Mouse (Mus musculus) right cerebral cortex, postnatal 10 days (tissue): ENCODE measurements around the gene Iqsec2.
"Not testable (repeated sequence)": the region's sequence is repeated elsewhere in the genome, so short reads cannot be mapped to it uniquely, and the experiment has no call there.

Experiments
- DNase-seq, 2 experiments: peaks; one replicate each; pipeline ENCODE4 v3.0.0; 2021; ENCODE audit warnings: low spot score in 2 of 2

Gene Iqsec2

DNA sequence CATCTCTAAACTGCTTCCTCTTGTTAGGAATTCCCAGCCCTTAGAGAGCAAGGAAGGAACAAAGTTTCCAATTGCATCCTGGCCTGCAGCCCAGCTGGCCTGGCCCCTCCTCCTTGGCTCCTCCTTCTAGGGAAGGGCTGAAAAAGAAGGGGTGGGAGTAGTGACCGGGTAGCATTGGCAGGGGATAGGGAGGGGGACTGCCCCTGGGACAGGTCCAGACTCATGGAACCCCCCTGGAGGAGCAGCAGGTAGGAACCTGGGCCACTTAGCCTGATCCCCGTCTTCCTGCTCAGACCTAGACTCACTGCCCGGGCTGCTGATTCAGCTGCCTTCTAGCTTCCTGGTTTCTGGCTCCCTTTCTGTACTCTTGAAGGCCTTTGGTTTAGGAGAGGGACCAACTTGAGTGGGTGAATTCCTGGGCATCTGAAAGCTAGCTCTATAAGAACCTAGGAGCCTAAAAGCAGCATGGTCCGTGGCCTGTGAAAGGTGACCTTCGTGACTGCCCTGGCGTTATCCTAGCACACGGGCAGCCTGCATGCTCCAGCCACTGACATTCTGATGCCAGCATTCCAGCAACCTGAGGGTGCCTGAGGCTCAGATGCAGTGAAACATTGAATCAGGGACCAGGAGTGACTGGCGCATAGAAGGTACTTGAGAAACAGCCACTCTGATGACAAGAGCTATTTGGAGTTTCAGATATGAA, 34.9 kb downstream of the Iqsec2 start:
- peak in 1 of 2 experiments; percentile 52 for DNase-seq

DNA sequence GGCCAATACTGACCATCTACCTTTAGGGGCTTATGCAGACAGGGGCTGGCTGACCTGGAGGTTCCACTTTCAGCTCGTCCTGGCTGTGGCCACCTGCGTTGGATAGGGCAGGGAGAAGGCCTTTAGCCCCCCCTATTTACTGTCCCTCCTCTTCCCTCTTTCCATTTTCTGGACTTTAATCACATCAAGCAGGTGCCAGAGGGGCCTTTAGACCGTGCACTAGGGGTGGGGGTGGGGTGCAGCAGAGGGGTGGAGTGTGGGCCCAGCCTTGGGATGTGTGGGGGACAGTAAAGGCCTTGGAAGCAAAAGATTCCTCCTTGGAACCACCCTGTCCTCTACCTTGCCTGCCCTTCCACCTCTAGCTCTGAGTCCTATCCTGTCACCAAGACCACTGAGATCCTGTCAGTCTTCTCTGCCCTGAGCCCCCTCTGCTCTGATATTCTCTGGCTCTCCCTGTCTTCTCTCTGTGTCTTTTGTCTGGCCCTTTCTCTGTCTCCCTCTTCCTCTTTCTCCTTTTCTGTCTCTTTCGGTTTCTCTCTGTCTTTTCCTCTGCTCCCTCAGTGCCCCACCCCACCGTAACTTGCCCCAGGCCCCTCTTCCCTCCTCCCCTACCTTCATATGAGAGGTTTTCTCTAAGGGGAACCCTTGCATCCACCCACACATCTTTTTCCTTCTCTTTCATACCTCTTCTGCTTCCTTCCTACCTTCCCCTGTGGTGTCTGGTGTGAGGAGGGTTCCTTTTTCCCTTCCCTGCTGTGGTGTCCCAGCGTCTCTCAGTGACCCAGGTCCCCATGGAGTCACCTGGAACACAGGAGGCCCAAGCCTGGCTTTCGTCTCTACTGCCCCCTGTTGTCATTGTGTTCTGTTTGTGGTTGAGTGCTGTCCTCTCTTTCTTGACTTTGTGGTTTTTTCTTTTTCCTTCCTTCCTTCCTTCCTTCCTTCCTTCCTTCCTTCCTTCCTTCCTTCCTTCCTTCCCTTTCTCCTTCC, 35.9 kb downstream of the Iqsec2 start:
- no peak for DNase-seq

DNA sequence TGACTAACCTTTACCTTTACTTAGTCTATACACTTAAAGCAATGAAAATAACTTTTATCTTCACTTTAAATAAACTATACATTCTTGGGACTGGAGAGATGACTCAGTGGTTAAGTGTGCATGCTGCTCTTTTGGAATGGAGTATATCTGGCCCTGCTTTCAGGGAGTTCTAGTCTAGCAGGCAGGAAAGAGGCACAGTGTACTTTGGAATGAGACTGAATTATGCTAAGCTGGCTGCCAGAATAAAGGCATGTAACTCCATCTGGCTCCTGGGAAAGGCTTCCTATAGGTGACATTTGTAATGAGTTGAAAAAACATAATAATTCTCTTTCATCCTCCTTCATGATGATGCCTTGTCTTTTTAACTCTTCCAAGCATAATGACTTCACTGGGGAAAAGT, 43.1 kb downstream of the Iqsec2 start:
- DNase-seq: no peak

DNA sequence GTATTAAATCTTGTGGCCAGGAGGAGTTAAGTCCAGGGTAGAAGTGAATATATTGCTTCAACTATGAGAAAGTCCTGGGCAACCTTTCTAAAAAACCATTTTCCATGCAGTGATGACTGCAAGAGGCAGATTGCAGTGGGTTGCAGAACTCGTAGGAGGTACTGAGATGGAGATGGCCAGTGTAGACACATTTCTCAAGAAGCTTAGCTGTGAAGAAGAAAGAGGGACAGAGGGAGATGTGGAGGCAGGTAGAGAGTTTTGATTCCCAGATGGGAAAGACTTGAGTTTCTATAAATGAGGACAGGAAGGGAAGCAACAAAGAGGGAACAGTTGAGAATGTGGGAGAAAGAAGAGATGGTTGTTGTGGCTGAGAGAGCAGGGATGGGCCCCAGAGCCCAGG, 47.2 kb downstream of the Iqsec2 start:
- DNase-seq: no peak

DNA sequence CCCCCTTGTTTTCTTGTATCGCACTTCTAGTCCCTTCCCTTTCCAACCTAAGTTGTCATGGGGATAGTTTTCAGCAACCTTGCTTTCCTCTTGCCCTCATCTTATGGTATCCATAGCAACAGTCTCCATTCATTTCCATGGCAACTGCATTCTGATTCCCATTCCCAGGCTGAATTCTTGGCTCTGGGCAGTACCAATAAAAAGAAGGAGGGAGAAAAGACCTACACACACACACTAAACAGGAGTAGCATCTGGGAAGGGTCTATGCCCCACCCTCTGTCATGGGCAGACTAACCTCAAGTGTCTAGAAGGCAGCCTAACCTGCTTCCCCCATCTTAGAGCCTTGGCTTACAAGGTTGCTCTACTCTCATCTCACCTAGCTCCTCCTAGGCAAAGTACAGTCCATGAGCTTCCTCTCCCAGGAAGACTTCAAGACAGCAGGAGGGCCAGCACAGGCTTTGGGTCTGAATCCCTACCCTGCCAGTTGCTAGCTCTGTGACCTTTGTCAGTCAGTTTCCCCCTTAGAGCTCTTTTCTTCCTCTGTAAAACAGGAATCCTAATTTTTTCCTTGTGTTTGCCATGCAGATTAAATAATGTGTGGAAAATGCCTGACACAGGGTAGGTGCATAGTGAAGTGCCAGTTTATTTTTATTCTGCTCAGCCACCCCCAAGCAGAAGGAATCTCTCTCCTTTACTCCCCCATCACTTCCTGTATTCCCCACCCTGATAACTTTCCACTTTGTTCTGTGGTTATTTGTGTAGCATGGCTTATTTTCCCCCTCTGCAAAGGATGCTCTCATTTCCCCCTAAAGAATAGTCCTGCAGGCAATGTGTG, 54.0 kb downstream of the Iqsec2 start:
- peak in 1 of 2 experiments; percentile 47 for DNase-seq

DNA sequence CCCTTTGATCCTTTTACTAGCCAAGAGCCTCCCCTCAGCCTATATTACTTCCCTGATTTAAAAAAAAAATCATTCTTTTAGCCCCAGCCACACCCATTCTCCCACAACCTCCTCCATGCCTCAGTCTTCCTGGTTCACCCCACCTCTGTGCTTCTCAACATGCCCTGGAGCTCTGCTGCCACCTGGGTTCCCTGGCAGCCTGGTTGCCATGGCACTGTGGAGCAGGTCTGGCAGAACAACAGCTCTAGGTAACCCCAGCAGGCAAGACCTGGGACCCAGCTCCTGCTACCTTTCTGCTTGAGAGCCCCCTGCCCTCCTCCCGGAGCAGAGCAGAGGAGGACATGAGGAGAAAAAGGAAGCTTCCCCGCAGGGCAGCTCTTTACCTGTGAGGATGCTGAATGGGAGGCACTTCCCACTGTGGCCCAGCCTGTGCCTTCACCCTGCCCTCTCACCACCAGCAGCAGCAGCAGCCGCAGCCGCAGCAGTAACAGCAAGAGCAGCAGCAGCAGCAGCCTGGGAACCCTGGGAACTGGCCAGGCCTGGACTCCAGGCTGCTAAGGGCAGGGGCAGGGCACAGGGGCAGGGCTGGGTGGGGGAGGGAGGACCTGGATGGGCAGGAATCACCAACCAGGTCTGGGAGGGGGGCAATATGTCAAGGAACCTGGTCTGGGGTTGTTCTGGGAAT, 57.8 kb downstream of the Iqsec2 start:
- no peak for DNase-seq

DNA sequence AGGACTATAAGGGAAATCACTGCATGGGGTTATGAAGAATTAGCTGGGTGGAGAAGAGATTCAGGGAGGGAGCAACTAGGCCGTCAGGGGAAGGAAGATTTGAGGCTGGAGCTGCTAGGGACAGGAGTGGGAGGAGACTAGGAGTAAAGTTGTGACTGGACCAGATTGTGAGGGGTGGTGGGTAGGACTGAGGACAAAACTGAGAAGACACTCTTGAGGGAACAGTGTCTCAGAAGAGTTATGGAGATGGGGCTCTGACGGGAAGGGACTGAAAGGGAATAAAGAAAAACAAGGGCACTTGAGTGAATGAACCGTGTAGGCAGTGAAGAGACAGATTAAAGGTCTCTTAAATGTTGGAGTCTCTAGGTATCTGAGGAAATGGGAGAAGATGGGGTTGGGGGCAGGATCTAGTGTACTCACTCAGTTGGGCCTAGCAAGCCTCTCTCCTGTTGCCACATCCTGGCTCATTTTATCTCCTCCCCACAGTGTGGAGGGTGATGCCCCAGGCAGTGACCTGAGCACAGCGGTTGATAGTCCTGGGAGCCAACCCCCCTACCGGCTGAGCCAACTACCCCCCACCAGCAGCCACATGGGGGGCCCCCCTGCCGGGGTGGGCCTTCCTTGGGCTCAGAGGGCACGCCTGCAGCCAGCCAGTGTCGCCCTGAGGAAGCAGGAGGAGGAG, 58.5 kb downstream of the Iqsec2 start:
- no peak for DNase-seq

DNA sequence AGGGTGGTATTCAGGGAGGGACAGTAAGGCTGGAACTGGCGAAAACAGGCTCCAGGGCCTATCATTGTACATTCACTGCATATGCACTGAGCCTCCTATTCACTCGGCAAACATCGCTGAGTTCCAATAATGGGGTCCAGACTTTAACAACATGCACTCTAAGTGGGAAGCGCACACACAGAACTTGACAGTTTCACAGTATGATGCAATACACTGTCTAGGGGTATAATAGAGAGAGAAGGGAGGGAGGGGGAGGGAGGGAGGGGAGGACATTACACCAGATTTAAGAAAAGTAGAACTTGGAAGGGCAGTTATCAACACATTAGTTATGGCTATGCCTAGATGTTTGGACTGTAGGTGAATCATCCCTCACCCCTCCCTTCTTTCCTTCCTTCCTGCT, 59.2 kb downstream of the Iqsec2 start:
- no peak for DNase-seq

DNA sequence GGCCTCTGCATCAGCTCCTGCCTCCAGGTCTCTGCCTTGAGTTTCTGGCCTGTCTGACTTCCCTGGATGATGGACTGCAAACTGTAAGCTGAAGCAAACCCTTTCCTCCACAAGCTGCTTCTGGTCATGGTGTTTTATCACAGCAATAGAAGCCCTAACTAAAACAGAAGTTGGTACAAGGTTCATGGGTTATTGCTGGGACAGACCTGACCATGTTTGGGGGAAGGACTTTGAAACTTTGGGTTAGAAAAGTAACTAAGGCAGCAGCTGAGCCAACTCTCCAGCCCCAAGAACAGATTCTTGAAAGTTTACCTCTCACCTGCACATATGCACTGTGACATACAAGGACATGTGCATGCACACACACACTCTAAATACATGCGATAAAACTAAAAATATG, 61.4 kb downstream of the Iqsec2 start:
- DNase-seq: no peak

DNA sequence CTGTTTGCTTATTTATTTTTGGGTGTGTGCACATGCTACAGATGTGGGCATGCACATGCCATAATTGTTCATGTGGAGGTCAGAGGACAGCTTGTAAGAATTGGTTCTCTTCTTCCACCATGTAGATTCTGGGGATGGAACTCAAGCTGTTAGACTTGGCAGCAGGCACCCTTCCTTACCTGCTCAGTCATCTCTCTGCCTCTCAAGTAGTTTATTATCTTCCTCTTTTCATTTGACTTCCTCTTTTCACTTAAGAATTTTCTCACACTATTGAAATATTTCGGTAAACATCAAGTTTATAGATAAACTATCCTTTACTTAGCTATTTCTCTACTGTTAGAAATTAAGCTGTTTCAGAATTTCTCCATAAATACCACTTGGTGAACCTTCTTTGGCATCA, 70.6 kb downstream of the Iqsec2 start:
- no peak for DNase-seq

DNA sequence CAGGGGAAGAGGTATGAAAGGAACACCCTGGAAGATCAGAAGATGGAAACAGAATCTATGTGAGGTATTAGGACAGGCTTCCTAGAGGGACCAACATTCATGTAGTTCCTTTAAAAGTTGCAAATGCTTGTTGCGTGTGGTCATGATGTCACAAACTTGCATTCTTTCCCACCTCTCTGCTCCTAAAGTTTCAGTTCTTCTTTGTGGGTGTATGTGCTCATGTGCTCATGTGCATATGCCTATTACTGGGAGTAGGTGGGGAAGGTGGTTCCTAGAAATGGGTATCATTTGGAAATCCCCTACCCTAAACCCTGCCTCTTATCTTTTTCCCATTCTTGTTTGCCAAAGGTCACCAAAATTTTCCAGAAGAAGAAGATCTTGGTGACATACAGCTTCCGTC, 74.5 kb downstream of the Iqsec2 start:
- no peak for DNase-seq

DNA sequence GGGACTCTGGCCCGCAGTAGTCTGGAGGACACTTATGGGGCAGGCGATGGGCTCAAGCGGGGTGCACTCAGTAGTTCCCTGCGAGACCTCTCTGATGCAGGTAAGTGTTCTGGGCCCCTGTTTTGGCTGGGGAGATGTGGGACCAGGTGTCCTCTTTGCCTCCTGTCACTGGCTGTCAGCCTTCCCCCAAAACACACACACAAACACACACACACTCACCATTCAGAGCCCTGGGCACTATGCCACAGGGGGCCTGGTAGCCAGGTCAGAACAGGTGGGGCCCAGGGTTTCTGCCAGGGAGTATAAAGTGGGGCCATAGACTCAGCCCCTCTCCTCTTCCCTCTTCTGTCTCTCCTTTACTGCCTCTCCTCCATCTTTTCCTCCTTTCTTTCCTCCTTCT, 77.7 kb downstream of the Iqsec2 start:
- no peak for DNase-seq

DNA sequence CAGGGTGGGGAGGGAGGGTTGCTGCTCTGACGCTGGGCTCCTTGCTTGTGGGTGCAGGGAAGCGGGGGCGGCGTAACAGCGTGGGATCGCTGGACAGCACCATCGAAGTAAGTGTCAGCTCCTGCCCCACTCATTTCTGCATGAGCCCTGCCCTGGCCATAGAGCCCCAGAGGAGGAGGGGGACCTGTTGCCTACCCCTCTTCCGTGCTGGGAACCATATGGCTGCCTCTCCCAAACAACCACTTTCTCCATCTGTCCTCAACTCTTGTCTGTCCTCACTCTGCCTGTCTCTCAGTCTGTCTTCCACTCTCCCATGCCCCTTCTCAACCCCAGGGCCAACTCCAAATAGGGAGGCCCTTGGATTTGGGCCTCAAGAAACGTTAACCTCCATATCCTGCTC, 78.2 kb downstream of the Iqsec2 start:
- DNase-seq: no peak

DNA sequence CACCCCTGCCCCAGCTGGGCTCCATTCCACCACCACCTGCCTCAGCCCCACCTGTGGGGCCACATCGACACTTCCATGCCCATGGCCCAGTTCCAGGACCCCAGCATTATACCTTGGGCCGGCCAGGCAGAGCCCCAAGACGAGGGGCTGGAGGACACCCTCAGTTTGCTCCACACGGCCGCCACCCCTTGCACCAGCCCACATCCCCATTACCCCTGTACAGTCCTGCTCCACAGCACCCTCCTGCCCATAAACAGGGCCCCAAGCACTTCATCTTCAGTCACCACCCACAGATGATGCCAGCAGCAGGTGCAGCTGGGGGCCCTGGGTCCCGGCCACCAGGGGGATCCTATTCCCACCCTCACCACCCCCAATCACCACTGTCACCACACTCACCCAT, 79.2 kb downstream of the Iqsec2 start:
- no peak for DNase-seq

DNA sequence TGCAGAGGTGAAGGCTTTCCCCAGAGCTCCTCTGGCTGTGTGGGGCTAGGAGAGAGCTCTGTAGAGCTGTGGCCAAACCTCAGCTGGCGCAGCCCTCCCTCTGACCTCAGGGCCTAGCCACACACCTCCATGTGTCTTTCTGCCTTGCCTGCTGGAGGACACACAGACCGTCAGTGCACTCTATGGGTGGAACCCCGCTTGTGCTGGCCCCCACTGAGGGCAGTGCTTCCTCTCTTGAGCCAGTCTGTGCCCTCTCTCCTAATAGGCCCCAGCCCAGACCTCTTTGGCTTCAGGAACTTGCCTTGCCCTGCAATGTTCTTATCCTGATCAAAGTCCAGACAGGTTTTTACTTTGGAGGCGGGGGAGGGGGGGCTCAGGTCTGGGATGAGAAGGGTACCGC, 80.2 kb downstream of the Iqsec2 start:
- no peak for DNase-seq

DNA sequence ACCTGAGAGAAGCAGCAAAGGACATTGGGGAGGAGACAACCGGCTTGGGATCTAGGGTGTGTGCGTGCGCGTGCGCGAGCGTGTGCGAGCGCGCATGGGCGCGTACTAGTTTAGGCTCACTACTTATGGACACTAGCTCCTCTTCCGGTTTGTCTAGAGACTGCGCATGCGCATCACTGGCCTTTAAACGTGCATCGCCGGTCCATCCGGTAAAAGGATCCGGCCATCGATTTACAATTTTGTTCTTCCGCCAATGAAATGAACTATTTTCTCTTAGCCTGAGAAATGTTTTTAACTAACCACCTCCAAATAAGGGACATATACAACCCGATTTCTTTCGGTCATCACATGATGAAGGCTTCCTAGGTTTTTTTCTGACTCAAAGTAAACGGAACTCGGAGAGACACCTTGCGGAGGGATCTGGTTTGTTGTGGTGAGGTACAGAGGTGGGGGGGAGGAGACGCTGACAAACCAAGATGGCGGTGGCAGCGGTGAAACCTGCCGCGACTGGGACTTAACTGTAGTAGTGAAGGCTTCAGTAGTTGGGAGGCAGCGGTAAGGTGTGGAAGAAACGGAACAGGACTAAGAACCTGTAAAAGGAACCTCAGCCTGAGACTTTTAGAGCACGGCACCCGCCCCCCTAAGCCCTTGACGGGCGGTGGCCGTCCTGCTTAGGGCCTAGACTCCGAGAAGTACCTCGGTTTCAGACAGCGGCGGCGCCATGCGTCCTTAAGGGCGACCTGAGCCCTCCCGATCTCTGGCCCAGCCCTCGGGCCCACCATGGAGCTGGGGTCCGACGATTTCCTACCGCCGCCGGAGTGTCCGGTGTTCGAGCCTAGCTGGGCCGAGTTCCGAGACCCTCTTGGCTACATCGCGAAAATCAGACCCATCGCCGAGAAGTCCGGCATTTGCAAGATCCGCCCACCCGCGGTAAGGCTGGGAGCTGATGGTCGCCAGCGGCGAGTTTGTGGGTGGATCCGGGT, 89.0 kb downstream of the Iqsec2 start, which contains the start of gene Kdm5c:
Gene Kdm5c (plus strand): TSS at position 240 of the 983 bp plus-strand sequence.
- peak; percentile 97 to 100 for DNase-seq

DNA sequence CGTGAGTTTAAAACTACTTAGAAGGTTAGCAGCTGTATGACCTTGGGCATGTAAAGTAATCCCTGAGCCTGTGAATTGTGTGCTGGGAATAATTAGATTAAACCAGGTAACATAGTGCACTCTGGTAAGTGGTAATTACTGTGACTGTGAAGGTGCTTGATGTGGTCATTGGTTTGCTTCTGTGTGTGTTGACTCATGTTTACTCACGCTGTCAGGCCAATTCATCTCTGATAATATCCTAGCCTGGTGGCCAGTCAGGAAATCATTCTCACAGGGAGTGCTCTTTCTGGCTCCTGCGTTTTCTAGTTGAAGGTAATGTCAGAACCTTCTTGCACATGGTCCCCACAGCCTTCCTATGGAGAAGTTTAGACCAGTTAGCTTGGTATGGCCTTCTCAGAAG, 90.1 kb downstream of the Iqsec2 start:
- DNase-seq: no peak

DNA sequence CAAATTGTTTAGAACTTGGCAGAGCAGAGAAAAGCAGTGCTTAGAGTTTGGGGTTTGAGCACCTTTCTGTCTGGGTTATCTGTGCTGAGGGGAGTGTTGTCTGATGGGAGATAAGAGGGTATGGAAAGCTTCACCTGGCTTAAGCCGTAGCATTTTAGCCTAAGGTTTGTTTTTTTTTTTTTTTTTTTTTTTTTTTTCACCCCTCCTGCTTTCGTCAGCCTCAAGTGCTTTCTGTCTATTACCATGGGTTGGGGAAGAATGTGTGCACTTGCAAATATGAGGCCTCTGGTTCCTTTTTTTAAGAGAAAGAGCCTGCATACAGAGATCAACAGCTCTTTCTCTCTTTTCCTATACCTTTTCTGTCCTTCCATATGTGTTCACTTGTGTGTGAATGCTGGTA, 91.7 kb downstream of the Iqsec2 start:
- no peak for DNase-seq

DNA sequence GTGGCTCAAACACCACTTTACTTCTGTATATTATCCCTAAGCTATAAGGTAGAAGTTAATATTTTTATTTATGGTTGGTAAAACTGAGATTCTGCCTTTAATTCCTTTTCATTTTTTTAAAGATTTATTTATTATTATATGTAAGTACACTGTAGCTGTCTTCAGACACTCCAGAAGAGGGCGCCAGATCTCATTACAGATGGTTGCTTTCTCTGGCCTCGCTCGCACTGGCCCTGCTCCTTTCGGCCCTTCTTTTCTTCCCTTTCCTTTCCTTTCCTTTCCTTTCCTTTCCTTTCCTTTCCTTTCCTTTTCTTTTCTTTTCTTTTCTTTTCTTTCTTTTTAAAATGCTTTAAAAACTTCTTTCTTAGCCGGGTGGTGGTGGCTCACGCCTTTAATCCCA, 99.1 kb downstream of the Iqsec2 start:
- DNase-seq: not testable (repeated sequence)
